In the genomic region with DNA sequence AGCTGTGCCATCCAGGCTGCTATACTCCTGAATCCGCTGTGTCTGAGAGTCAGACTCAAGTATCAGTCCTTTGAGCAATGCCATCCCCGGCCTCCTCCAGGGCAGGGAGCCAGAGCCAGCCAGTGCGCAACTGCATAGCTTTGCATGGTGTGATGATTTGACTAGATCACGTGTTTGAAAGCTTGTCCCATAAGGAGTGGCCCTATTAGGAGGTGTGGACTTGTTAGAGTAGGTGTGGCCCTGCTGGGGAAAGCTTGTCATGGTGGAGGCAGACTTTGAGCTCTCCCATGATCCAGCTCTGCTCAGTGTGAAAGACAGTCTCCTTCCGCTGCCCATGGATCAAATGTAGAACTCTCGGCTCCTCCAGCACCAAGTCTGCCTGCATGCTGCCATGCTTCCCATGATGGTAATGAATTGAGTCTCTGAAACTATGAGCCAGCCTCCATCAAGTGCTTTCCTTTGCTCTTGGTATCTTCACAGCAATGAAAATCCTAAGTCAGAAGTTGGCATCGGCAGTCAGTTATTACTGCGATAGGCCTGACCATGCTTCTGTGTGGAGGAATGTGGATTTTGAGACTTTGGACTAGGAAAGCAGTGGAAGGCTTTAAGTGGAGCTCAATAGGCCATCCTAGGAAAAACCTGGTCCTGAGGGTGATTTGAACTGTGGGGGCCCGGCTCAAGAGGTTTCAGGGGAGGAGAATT, we compare ENCODE assay signal across 21 mouse cellular contexts.
DNase-seq lines count a peak whose midpoint lies in the region; ATAC-seq and TF ChIP-seq lines count a peak whose summit lies in the region.
"Had no signal": no experiment of that assay in that cellular context is flagged by ENCODE, and none has a peak within 500 bp of the region (broad histone marks: within the 10 kb centered on the region; RNA-seq: fewer than 3 reads in every experiment).

No protein-coding gene starts in this region.

- TF ChIP-seq CTCF in stomach, postnatal 0 days (IDR thresholded peaks at IDR 0.05; ENCODE audit: low read depth) = no peak
- no peak for TF ChIP-seq CTCF in forebrain, postnatal 0 days (IDR thresholded peaks at IDR 0.05; ENCODE audit: low read depth)

- no peak overlapping the region for H3K27ac ChIP-seq in intestine, embryonic 15.5 days
- H3K27ac ChIP-seq in stomach, postnatal 0 days (replicated peaks) = no peak overlapping the region
- no peak overlapping the region for H3K27ac ChIP-seq in forebrain, postnatal 0 days (ENCODE audit: low read depth, low read length)
- H3K27ac ChIP-seq: embryonic facial prominence, embryonic 10.5 days; heart, adult 2 months; heart, embryonic 13.5 days; hindbrain, embryonic 12.5 days; layer of hippocampus, adult 2 months; limb, embryonic 10.5 days; liver, embryonic 15.5 days; lung, embryonic 15.5 days; macrophage had no signal

- no peaks in the 10 kb centered on the region for H3K4me1 ChIP-seq in intestine, embryonic 15.5 days (replicated peaks)
- no peaks in the 10 kb centered on the region for H3K4me1 ChIP-seq in stomach, postnatal 0 days (replicated peaks; ENCODE audit: control insufficient read depth, insufficient read depth)
- H3K4me1 ChIP-seq in forebrain, postnatal 0 days (ENCODE audit: insufficient read depth) = 0 out of 2 replicates have a peak, but pooled peaks cover 3% of the 10 kb centered on the region
- H3K4me1 ChIP-seq: heart, embryonic 13.5 days; liver, embryonic 15.5 days; lung, embryonic 15.5 days had no signal

- no peak for TF ChIP-seq EP300 in stomach, postnatal 0 days (optimal IDR thresholded peaks at IDR 0.05)

- H3K27me3 ChIP-seq in intestine, embryonic 15.5 days (replicated peaks) = peaks cover 12% of the 10 kb centered on the region
- H3K27me3 ChIP-seq in stomach, postnatal 0 days (ENCODE audit: control insufficient read depth, insufficient read depth, low read length) = no peaks in the 10 kb centered on the region
- H3K27me3 ChIP-seq in forebrain, postnatal 0 days (ENCODE audit: insufficient read depth, low read length) = no peaks in the 10 kb centered on the region
- H3K27me3 ChIP-seq: hindbrain, embryonic 12.5 days; liver, embryonic 15.5 days; lung, embryonic 15.5 days had no signal

- no peaks in the 10 kb centered on the region for H3K9me3 ChIP-seq in intestine, embryonic 15.5 days
- H3K9me3 ChIP-seq in stomach, postnatal 0 days (ENCODE audit: control insufficient read depth, low read length) = no peaks in the 10 kb centered on the region
- H3K9me3 ChIP-seq in forebrain, postnatal 0 days (ENCODE audit: low read length) = no peaks in the 10 kb centered on the region
- H3K9me3 ChIP-seq: embryonic facial prominence, embryonic 10.5 days; heart, embryonic 13.5 days; hindbrain, embryonic 12.5 days; limb, embryonic 10.5 days; liver, embryonic 15.5 days; lung, embryonic 15.5 days had no signal

- no peak overlapping the region for H3K4me2 ChIP-seq in intestine, embryonic 15.5 days (replicated peaks)
- no peak overlapping the region for H3K4me2 ChIP-seq in stomach, postnatal 0 days (replicated peaks; ENCODE audit: low read depth)
- H3K4me2 ChIP-seq in forebrain, postnatal 0 days (ENCODE audit: low read depth) = no peak overlapping the region
- H3K4me2 ChIP-seq: heart, embryonic 13.5 days; hindbrain, embryonic 12.5 days; liver, embryonic 15.5 days; lung, embryonic 15.5 days had no signal

- no peak overlapping the region for H3K9ac ChIP-seq in intestine, embryonic 15.5 days
- no peak overlapping the region for H3K9ac ChIP-seq in stomach, postnatal 0 days (ENCODE audit: low read length)
- H3K9ac ChIP-seq in forebrain, postnatal 0 days = no peak overlapping the region
- H3K9ac ChIP-seq: heart, embryonic 13.5 days; hindbrain, embryonic 12.5 days; liver, embryonic 15.5 days; lung, embryonic 15.5 days had no signal

- peak; percentile 82 to 89 for DNase-seq in kidney, adult 8-10 months
- peak; percentile 83 to 87 for DNase-seq in kidney, postnatal 36 days
- no peak for DNase-seq in stomach, postnatal 0 days (ENCODE audit: low spot score)
- no peak for DNase-seq in forebrain, postnatal 0 days
- no peak for DNase-seq in urinary bladder, postnatal 10 days (ENCODE audit: low spot score)
- DNase-seq in lung, postnatal 25 days (ENCODE audit: low spot score) = no peak
- DNase-seq: adrenal gland, postnatal 36 days; cerebellum, adult 9-11 months; gastrocnemius, postnatal 36 days; heart, adult 2 months; heart, postnatal 14 days; liver had no signal

- no peak overlapping the region for H3K4me3 ChIP-seq in intestine, embryonic 15.5 days (replicated peaks)
- no peak overlapping the region for H3K4me3 ChIP-seq in stomach, postnatal 0 days (ENCODE audit: low read depth, low read length)
- no peak overlapping the region for H3K4me3 ChIP-seq in forebrain, postnatal 0 days (ENCODE audit: low read depth, low read length)
- H3K4me3 ChIP-seq: embryonic facial prominence, embryonic 10.5 days; heart, adult 2 months; heart, embryonic 13.5 days; hindbrain, embryonic 12.5 days; layer of hippocampus, adult 2 months; limb, embryonic 10.5 days; liver, embryonic 15.5 days; lung, embryonic 15.5 days had no signal

- peak; percentile 93 for ATAC-seq in intestine, embryonic 15.5 days
- peak; percentile 81 for ATAC-seq in stomach, postnatal 0 days (ENCODE audit: low FRiP score, low TSS enrichment)
- ATAC-seq in forebrain, postnatal 0 days = no peak

- H3K36me3 ChIP-seq in intestine, embryonic 15.5 days = no peaks in the 10 kb centered on the region
- no peaks in the 10 kb centered on the region for H3K36me3 ChIP-seq in stomach, postnatal 0 days (ENCODE audit: control insufficient read depth, insufficient read depth, low read length)
- H3K36me3 ChIP-seq in forebrain, postnatal 0 days (ENCODE audit: insufficient read depth) = no peaks in the 10 kb centered on the region
- H3K36me3 ChIP-seq: embryonic facial prominence, embryonic 10.5 days; heart, embryonic 13.5 days; hindbrain, embryonic 12.5 days; limb, embryonic 10.5 days; liver, embryonic 15.5 days; lung, embryonic 15.5 days had no signal

- 78% methylated on average over 9 of the region's 9 CpGs for WGBS in intestine, embryonic 15.5 days
- WGBS in stomach, postnatal 0 days = 85% methylated on average over 9 of the region's 9 CpGs
- 87% methylated on average over 9 of the region's 9 CpGs for WGBS in forebrain, postnatal 0 days

Comparison
In these comparisons a context has a peak if more than half of its experiments do, and no peak if none do; other contexts are left out.
1. DNase-seq: peak in kidney, adult 8-10 months (2 of 2) and kidney, postnatal 36 days (2 of 2); none in stomach, postnatal 0 days (single experiment), forebrain, postnatal 0 days (single experiment), urinary bladder, postnatal 10 days (single experiment) and lung, postnatal 25 days (single experiment).